Mouse (Mus musculus): ENCODE results near the gene Phldb2.

Gene Phldb2

GRCm38 (mm10) chr16:45792781-45793180 is 160.6 kb downstream of the Phldb2 start:
- no peak for DNase-seq (ENCODE audit: low spot score in 2 of 2)

GRCm38 (mm10) chr16:45791286-45791685 is 162.1 kb downstream of the Phldb2 start:
- DNase-seq (ENCODE audit: low spot score in 2 of 2) = no peak

GRCm38 (mm10) chr16:45789311-45789710 is 164.1 kb downstream of the Phldb2 start:
- no peak for DNase-seq (ENCODE audit: low spot score in 2 of 2)

GRCm38 (mm10) chr16:45787650-45788049 is 165.7 kb downstream of the Phldb2 start:
- no peak for DNase-seq (ENCODE audit: low spot score in 2 of 2)

- peak; percentile 38 to 47 for DNase-seq (ENCODE audit: low spot score in 2 of 2)
These were observed 166.8 kb downstream of the Phldb2 start for GRCm38 (mm10) chr16:45786639-45787038.

- DNase-seq (ENCODE audit: low spot score in 2 of 2) = peak in 1 of 2 experiments; percentile 11
These were observed 173.4 kb downstream of the Phldb2 start for GRCm38 (mm10) chr16:45780001-45780400.

- DNase-seq (ENCODE audit: low spot score in 2 of 2) = no peak
These were observed 178.6 kb downstream of the Phldb2 start for GRCm38 (mm10) chr16:45774813-45775212.

- DNase-seq (ENCODE audit: low spot score in 2 of 2) = no peak
These were observed 182.5 kb downstream of the Phldb2 start for GRCm38 (mm10) chr16:45770914-45771313.

- DNase-seq (ENCODE audit: low spot score in 2 of 2) = no peak
These were observed 185.4 kb downstream of the Phldb2 start for GRCm38 (mm10) chr16:45767853-45768640.

GRCm38 (mm10) chr16:45767434-45767833 is 186.0 kb downstream of the Phldb2 start:
- DNase-seq (ENCODE audit: low spot score in 2 of 2) = no peak

GRCm38 (mm10) chr16:45765801-45766494 is 187.4 kb downstream of the Phldb2 start:
- no peak for DNase-seq (ENCODE audit: low spot score in 2 of 2)

- no peak for DNase-seq (ENCODE audit: low spot score in 2 of 2)
These were observed 188.3 kb downstream of the Phldb2 start for GRCm38 (mm10) chr16:45765102-45765501.

- DNase-seq (ENCODE audit: low spot score in 2 of 2) = no peak
These were observed 190.4 kb downstream of the Phldb2 start for GRCm38 (mm10) chr16:45762859-45763505.

GRCm38 (mm10) chr16:45761425-45761824 is 192.0 kb downstream of the Phldb2 start:
- DNase-seq (ENCODE audit: low spot score in 2 of 2) = no peak

GRCm38 (mm10) chr16:45758726-45759269 is 194.6 kb downstream of the Phldb2 start:
- DNase-seq (ENCODE audit: low spot score in 2 of 2) = no peak

GRCm38 (mm10) chr16:45757421-45758078 is 195.8 kb downstream of the Phldb2 start:
- DNase-seq (ENCODE audit: low spot score in 2 of 2) = no peak

- DNase-seq (ENCODE audit: low spot score in 2 of 2) = peak in 1 of 2 experiments; percentile 57
These were observed 196.5 kb downstream of the Phldb2 start for GRCm38 (mm10) chr16:45756855-45757254.

GRCm38 (mm10) chr16:45743591-45744144 is 209.7 kb downstream of the Phldb2 start:
- no peak for DNase-seq (ENCODE audit: low spot score in 2 of 2)

GRCm38 (mm10) chr16:45742615-45743476 is 210.6 kb downstream of the Phldb2 start, which contains the start of gene Abhd10:
Abhd10 (minus strand) TSS chr16:45742955.
- peak; percentile 96 to 97 for DNase-seq (ENCODE audit: low spot score in 2 of 2)

GRCm38 (mm10) chr16:45737880-45738279 is 215.5 kb downstream of the Phldb2 start:
- no peak for DNase-seq (ENCODE audit: low spot score in 2 of 2)

Measured in thymus, postnatal 10 days (tissue).